Mouse (Mus musculus): ENCODE results near the gene Zfp92. TPM values are rescaled to one million over a fixed set of nuclear protein-coding genes. Genes with fewer than 3 reads are reported as not detected.
A peak's percentile ranks its signal among the peaks of the same experiment; 100 is the strongest.
"Not testable (repeated sequence)": the region's sequence is repeated elsewhere in the genome, so short reads cannot be mapped to it uniquely, and the experiment has no call there.

The Zfp92 gene
- polyA plus RNA-seq (2014; fragmentation: Nextera tagmentation; extraction: Ambion mirVana): 0.11 and 0.21 TPM in 2 replicates

- peak within 1 kb of the TSS; percentile 43; the same call in 1 of the 2 replicates for H3K9ac ChIP-seq (ENCODE audit: low read depth, low read length)
- H3K27me3 ChIP-seq (replicated peaks; ENCODE audit: control insufficient read depth, insufficient read depth, low read length): no peaks in the 10 kb centered on the region
- no peak for DNase-seq (ENCODE audit: low spot score)
- no peak for ATAC-seq (ENCODE audit: low read depth)
- H3K27ac ChIP-seq (replicated peaks; ENCODE audit: low read depth, low read length): no peak within 1 kb of the TSS
- 32% methylated on average over 14 of the region's 20 CpGs for WGBS
- H3K4me2 ChIP-seq (ENCODE audit: low read depth, low read length): peak within 1 kb of the TSS; percentile 51
- H3K9me3 ChIP-seq (ENCODE audit: control insufficient read depth, low read length): peaks cover 4% of the 10 kb centered on the region; the same call in 1 of the 2 replicates
- H3K4me3 ChIP-seq (ENCODE audit: low read depth, low read length): peak within 1 kb of the TSS; percentile 30
- H3K4me1 ChIP-seq (ENCODE audit: control insufficient read depth, insufficient read depth, low read length): no peaks in the 10 kb centered on the region
- H3K36me3 ChIP-seq (ENCODE audit: control insufficient read depth, insufficient read depth, low read length): no peaks in the 10 kb centered on the region
Measured at GRCm38 (mm10) chrX:73410880-73411517, at the start of gene Zfp92. Gene Zfp92 (plus strand): TSS chrX:73411096.

DNA sequence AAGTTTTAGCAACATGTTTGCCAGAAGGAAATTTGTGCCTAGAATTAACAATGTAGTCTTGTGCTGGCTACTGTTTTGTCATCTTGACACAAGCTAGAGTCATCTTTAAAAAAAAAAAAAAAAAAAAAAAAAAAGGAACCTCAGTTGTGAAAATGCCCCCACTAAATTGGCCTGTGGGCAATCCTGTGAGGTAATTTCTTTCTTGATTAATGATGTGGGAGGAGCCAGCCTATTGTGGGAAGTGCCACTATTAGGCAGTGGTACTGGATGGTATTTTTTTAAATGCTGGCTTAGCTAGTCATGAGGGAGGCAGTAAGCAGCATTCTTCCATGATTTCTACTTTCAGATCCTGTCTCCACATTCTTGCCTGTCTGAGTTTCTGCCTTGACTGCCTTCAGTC, 47.6 kb upstream of the Zfp92 start:
- Histone ChIP-seq H3K4me2 (ENCODE audit: low read depth, low read length) (no peak overlapping the region), H3K4me1 (ENCODE audit: control insufficient read depth, insufficient read depth, low read length) (no peaks in the 10 kb centered on the region), H3K9me3 (ENCODE audit: control insufficient read depth, low read length) (no peaks in the 10 kb centered on the region), H3K27ac (replicated peaks; ENCODE audit: low read depth, low read length) (no peak overlapping the region), H3K9ac (ENCODE audit: low read depth, low read length) (no peak overlapping the region), H3K27me3 (replicated peaks; ENCODE audit: control insufficient read depth, insufficient read depth, low read length) (no peaks in the 10 kb centered on the region; the same call in 1 of the 2 replicates), H3K4me3 (ENCODE audit: low read depth, low read length) (no peak overlapping the region), H3K36me3 (ENCODE audit: control insufficient read depth, insufficient read depth, low read length) (no peaks in the 10 kb centered on the region)
- DNase-seq (ENCODE audit: low spot score): no peak
- ATAC-seq (ENCODE audit: low read depth): no peak

- Histone ChIP-seq H3K9ac (ENCODE audit: low read depth, low read length) (no peak overlapping the region), H3K36me3 (ENCODE audit: control insufficient read depth, insufficient read depth, low read length) (no peaks in the 10 kb centered on the region), H3K4me3 (ENCODE audit: low read depth, low read length) (no peak overlapping the region), H3K4me1 (ENCODE audit: control insufficient read depth, insufficient read depth, low read length) (no peaks in the 10 kb centered on the region), H3K27ac (replicated peaks; ENCODE audit: low read depth, low read length) (no peak overlapping the region), H3K4me2 (ENCODE audit: low read depth, low read length) (no peak overlapping the region), H3K9me3 (ENCODE audit: control insufficient read depth, low read length) (no peaks in the 10 kb centered on the region), H3K27me3 (replicated peaks; ENCODE audit: control insufficient read depth, insufficient read depth, low read length) (no peaks in the 10 kb centered on the region)
- DNase-seq (ENCODE audit: low spot score) (peak; percentile 1), ATAC-seq (ENCODE audit: low read depth) (no peak)
- 54% methylated on average over 6 of the region's 6 CpGs for WGBS
Measured at GRCm38 (mm10) chrX:73384419-73384818, 26.5 kb upstream of the Zfp92 start.

DNA sequence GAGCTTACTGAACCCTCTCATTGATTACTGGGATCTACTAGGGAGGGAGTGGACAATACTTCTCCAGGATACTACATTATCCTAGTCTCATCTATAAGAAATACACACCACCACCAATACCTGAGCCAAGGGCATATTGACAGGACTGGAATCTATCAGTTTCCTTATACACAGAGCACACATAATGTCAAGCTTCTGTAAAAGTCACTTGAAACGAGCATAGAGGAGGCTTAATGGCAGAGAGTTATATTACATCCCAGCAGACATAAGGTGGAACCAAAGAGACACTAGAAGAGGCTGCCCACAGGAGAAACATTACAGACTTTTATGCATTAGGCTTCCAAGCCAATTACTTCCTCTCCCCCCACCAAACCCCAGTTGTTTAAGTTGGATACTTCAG, 26.0 kb upstream of the Zfp92 start:
- ATAC-seq (ENCODE audit: low read depth): no peak
- no peaks in the 10 kb centered on the region for H3K9me3 ChIP-seq (ENCODE audit: control insufficient read depth, low read length)
- no peak overlapping the region for H3K27ac ChIP-seq (replicated peaks; ENCODE audit: low read depth, low read length)
- WGBS: 21% methylated on average over 1 of the region's 1 CpGs
- no peak overlapping the region for H3K4me2 ChIP-seq (ENCODE audit: low read depth, low read length)
- no peak overlapping the region for H3K9ac ChIP-seq (ENCODE audit: low read depth, low read length)
- no peaks in the 10 kb centered on the region for H3K4me1 ChIP-seq (ENCODE audit: control insufficient read depth, insufficient read depth, low read length)
- no peaks in the 10 kb centered on the region for H3K36me3 ChIP-seq (ENCODE audit: control insufficient read depth, insufficient read depth, low read length)
- DNase-seq (ENCODE audit: low spot score): no peak
- H3K4me3 ChIP-seq (ENCODE audit: low read depth, low read length): no peak overlapping the region
- H3K27me3 ChIP-seq (replicated peaks; ENCODE audit: control insufficient read depth, insufficient read depth, low read length): no peaks in the 10 kb centered on the region

DNA sequence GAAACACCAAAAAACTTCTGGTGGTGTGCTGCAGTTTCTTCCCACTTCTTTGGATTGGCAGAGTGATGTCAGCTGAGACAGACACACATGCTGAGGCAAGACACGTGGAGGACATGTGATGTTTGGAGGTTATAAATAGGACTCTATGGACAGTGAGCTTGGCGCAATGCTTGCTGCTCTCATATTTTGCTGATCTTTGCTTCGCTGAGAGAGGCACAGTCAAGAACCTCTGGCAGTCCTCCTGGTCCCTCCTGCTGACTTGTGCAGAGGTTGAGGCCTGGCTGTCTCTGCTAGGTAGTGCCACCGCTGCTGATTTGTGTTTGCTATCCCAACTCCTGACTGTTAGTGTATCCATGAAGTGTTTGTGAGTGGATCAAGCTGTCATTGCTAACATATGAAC, 19.4 kb upstream of the Zfp92 start:
- Histone ChIP-seq H3K27ac (replicated peaks; ENCODE audit: low read depth, low read length) (no peak overlapping the region), H3K27me3 (replicated peaks; ENCODE audit: control insufficient read depth, insufficient read depth, low read length) (no peaks in the 10 kb centered on the region; the same call in 1 of the 2 replicates), H3K9ac (ENCODE audit: low read depth, low read length) (no peak overlapping the region), H3K9me3 (ENCODE audit: control insufficient read depth, low read length) (no peaks in the 10 kb centered on the region), H3K36me3 (ENCODE audit: control insufficient read depth, insufficient read depth, low read length) (no peaks in the 10 kb centered on the region), H3K4me3 (ENCODE audit: low read depth, low read length) (no peak overlapping the region), H3K4me1 (ENCODE audit: control insufficient read depth, insufficient read depth, low read length) (no peaks in the 10 kb centered on the region), H3K4me2 (ENCODE audit: low read depth, low read length) (no peak overlapping the region)
- 79% methylated on average over 4 of the region's 4 CpGs for WGBS
- ATAC-seq (ENCODE audit: low read depth) (no peak), DNase-seq (ENCODE audit: low spot score) (no peak)

DNA sequence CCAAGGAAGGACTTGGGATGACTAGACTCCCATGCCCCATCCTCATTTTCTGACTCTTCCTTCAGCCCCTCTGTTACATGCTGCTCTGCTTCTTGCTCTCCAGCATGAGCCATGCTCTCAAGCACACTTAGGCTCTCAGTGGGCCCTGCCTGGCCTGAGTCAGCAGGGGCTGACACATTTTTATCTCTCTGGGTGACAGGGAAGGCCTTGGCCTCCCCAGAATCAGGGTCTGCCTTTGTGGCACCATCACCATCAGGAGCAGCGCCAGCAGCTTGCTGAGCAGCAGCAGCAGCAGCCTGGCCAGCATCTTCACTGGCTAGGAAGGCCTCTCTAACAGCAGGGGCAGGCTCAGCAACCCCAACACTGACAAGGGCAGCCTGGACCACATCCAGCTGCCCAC, 14.4 kb upstream of the Zfp92 start:
- DNase-seq (ENCODE audit: low spot score) (no peak), ATAC-seq (ENCODE audit: low read depth) (no peak)
- no peak overlapping the region for H3K4me3 ChIP-seq (ENCODE audit: low read depth, low read length)
- 75% methylated on average over 1 of the region's 1 CpGs for WGBS
- H3K4me1 ChIP-seq (ENCODE audit: control insufficient read depth, insufficient read depth, low read length): no peaks in the 10 kb centered on the region
- H3K9ac ChIP-seq (ENCODE audit: low read depth, low read length): no peak overlapping the region
- no peak overlapping the region for H3K27ac ChIP-seq (replicated peaks; ENCODE audit: low read depth, low read length)
- no peaks in the 10 kb centered on the region; the same call in 1 of the 2 replicates for H3K27me3 ChIP-seq (replicated peaks; ENCODE audit: control insufficient read depth, insufficient read depth, low read length)
- no peaks in the 10 kb centered on the region for H3K36me3 ChIP-seq (ENCODE audit: control insufficient read depth, insufficient read depth, low read length)
- H3K4me2 ChIP-seq (ENCODE audit: low read depth, low read length): no peak overlapping the region
- H3K9me3 ChIP-seq (ENCODE audit: control insufficient read depth, low read length): no peaks in the 10 kb centered on the region

GRCm38 (mm10) chrX:73398636-73399035, 12.3 kb upstream of the Zfp92 start, which contains the start of gene Gm18336:
Gene Gm18336 (minus strand): TSS chrX:73398736.
- ATAC-seq (ENCODE audit: low read depth); H3K27ac ChIP-seq (replicated peaks; ENCODE audit: low read depth, low read length); H3K27me3 ChIP-seq (replicated peaks; ENCODE audit: control insufficient read depth, insufficient read depth, low read length); H3K4me3 ChIP-seq (ENCODE audit: low read depth, low read length); DNase-seq (ENCODE audit: low spot score); H3K36me3 ChIP-seq (ENCODE audit: control insufficient read depth, insufficient read depth, low read length); H3K4me2 ChIP-seq (ENCODE audit: low read depth, low read length); H3K9me3 ChIP-seq (ENCODE audit: control insufficient read depth, low read length); H3K4me1 ChIP-seq (ENCODE audit: control insufficient read depth, insufficient read depth, low read length); H3K9ac ChIP-seq (ENCODE audit: low read depth, low read length): not testable (repeated sequence)
- 33% methylated on average over 1 of the region's 2 CpGs for WGBS

DNA sequence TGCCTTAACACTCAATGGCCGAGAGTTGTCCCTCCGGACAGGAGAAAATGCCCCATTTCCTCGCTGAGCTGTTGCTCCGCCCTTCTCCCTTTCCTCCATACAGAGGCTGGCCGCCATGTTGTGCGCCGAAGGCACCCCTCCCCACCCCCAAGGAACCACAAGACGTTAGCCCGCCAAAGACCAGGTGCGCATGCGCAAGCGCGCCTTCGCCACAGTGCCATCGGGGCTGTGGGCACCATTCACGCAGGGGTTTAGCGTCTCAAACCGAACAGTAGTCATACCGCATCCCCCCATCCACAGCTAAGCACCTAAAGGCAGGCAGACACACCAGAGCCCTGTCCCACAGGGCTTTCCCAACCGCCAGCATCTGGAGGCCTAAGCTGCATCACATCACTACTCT, 9.9 kb upstream of the Zfp92 start:
- DNase-seq (ENCODE audit: low spot score): no peak
- no peak for ATAC-seq (ENCODE audit: low read depth)
- no peaks in the 10 kb centered on the region for H3K4me1 ChIP-seq (ENCODE audit: control insufficient read depth, insufficient read depth, low read length)

GRCm38 (mm10) chrX:73401616-73402015, 9.3 kb upstream of the Zfp92 start:
- Histone ChIP-seq H3K27ac (replicated peaks; ENCODE audit: low read depth, low read length) (no peak overlapping the region), H3K4me1 (ENCODE audit: control insufficient read depth, insufficient read depth, low read length) (no peaks in the 10 kb centered on the region), H3K27me3 (replicated peaks; ENCODE audit: control insufficient read depth, insufficient read depth, low read length) (no peaks in the 10 kb centered on the region), H3K4me2 (ENCODE audit: low read depth, low read length) (no peak overlapping the region), H3K4me3 (ENCODE audit: low read depth, low read length) (no peak overlapping the region), H3K9me3 (ENCODE audit: control insufficient read depth, low read length) (no peaks in the 10 kb centered on the region), H3K9ac (ENCODE audit: low read depth, low read length) (no peak overlapping the region), H3K36me3 (ENCODE audit: control insufficient read depth, insufficient read depth, low read length) (no peaks in the 10 kb centered on the region)
- DNase-seq (ENCODE audit: low spot score): no peak
- WGBS: 87% methylated on average over 12 of the region's 12 CpGs
- ATAC-seq (ENCODE audit: low read depth): no peak

More for the DNA sequence above, 9.9 kb upstream of the Zfp92 start:
- Histone ChIP-seq H3K27ac (replicated peaks; ENCODE audit: low read depth, low read length) (no peak overlapping the region), H3K9me3 (ENCODE audit: control insufficient read depth, low read length) (no peaks in the 10 kb centered on the region), H3K4me3 (ENCODE audit: low read depth, low read length) (no peak overlapping the region), H3K9ac (ENCODE audit: low read depth, low read length) (no peak overlapping the region), H3K36me3 (ENCODE audit: control insufficient read depth, insufficient read depth, low read length) (no peaks in the 10 kb centered on the region), H3K4me2 (ENCODE audit: low read depth, low read length) (no peak overlapping the region), H3K27me3 (replicated peaks; ENCODE audit: control insufficient read depth, insufficient read depth, low read length) (no peaks in the 10 kb centered on the region)
- 89% methylated on average over 20 of the region's 20 CpGs for WGBS
